Mouse (Mus musculus) intestine, embryonic 14.5 days (tissue): ENCODE results near the gene Yod1. TPM values are rescaled to one million over a fixed set of nuclear protein-coding genes. Genes with fewer than 3 reads are reported as not detected.

Experiments used
- ATAC-seq: fragments of 200-750 bp; cut with Nextera tagmentation; replicated peaks from 2 replicates; pipeline ENCODE4 v1.8.0; 2017; ENCODE audit warnings: low read depth, moderate number of reproducible peaks, moderate TSS enrichment, moderate library complexity; ENCODE audit not compliant: low FRiP score, low TSS enrichment
- DNase-seq: peaks from one replicate; pipeline ENCODE4 v3.0.0-alpha.2; 2018; ENCODE audit warnings: low spot score
- H3K27ac ChIP-seq: fragments of 300-500 bp; sonication (generic); 2 replicates; pipeline ENCODE4 v1.5.1; 2014; ENCODE audit warnings: low read depth, mild to moderate bottlenecking, control low read depth
- H3K27me3 ChIP-seq: fragments of 300-500 bp; sonication (generic); replicated peaks from 2 replicates; pipeline ENCODE4 v1.6.1; 2014; ENCODE audit warnings: low read length, control low read depth; ENCODE audit not compliant: control insufficient read depth, insufficient read depth
- H3K36me3 ChIP-seq: fragments of 300-500 bp; sonication (generic); 2 replicates; pipeline ENCODE4 v1.6.1; 2014; ENCODE audit warnings: low read length, control low read depth; ENCODE audit not compliant: control insufficient read depth, insufficient read depth
- H3K4me1 ChIP-seq: fragments of 300-500 bp; sonication (generic); replicated peaks from 2 replicates; pipeline ENCODE4 v1.6.1; 2014; ENCODE audit warnings: low read length, control low read depth, mixed read lengths; ENCODE audit not compliant: control insufficient read depth, insufficient read depth
- H3K4me2 ChIP-seq: fragments of 300-500 bp; sonication (generic); 2 replicates; pipeline ENCODE4 v1.6.1; 2014; ENCODE audit warnings: low read length
- H3K4me3 ChIP-seq: fragments of 300-500 bp; sonication (generic); 2 replicates; pipeline ENCODE4 v1.5.1; 2014; ENCODE audit warnings: low read depth, low read length, control low read depth, mixed read lengths
- H3K9ac ChIP-seq: fragments of 300-500 bp; sonication (generic); 2 replicates; pipeline ENCODE4 v1.6.1; 2014; ENCODE audit warnings: mild to moderate bottlenecking, low read length
- H3K9me3 ChIP-seq: fragments of 300-500 bp; sonication (generic); 2 replicates; pipeline ENCODE4 v1.6.1; 2016; ENCODE audit warnings: low read length, control low read depth; ENCODE audit not compliant: control insufficient read depth
- WGBS: fragments of 180-500 bp; shearing (Covaris S2); extraction: QIAGEN DNeasy Blood & Tissue Kit; methylation state at CpG from one replicate; pipeline ENCODE4 v1.1.7; 2014; 5-methylcytosine and 5-hydroxymethylcytosine counted together
- polyA plus RNA-seq: library from polyadenylated mRNA; unstranded; fragments of >200 nt; fragmentation: Nextera tagmentation; extraction: Ambion mirVana; gene quantifications from 2 replicates; pipeline ENCODE4 v1.2.1, GENCODE M21; 2014

Yod1 gene
- polyA plus RNA-seq = 7.5 and 8.1 TPM in 2 replicates

GRCm38 (mm10) chr1:130717291-130717871 lies at the start of gene Yod1:
TSS of gene Yod1 (plus strand) at chr1:130717327.
- DNase-seq = peak; percentile 96
- Histone ChIP-seq H3K4me3 (peak within 1 kb of the TSS; percentile 77), H3K4me2 (peak within 1 kb of the TSS; percentile 72), H3K4me1 (peaks cover 3% of the 10 kb centered on the region), H3K36me3 (peaks cover 8% of the 10 kb centered on the region; the same call in 1 of the 2 replicates), H3K27ac (peak within 1 kb of the TSS; percentile 39), H3K9ac (peak within 1 kb of the TSS; percentile 93), H3K9me3 (no peaks in the 10 kb centered on the region), H3K27me3 (no peaks in the 10 kb centered on the region)
- peak; percentile 78 for ATAC-seq
- WGBS = under 1% methylated on average over 54 of the region's 54 CpGs

GRCm38 (mm10) chr1:130678551-130678950 lies 38.6 kb upstream of the Yod1 start:
- DNase-seq (no peak), ATAC-seq (no peak)
- Histone ChIP-seq H3K27me3 (no peaks in the 10 kb centered on the region), H3K27ac (no peak overlapping the region), H3K9ac (no peak overlapping the region), H3K9me3 (no peaks in the 10 kb centered on the region), H3K4me2 (no peak overlapping the region), H3K36me3 (no peaks in the 10 kb centered on the region), H3K4me1 (no peaks in the 10 kb centered on the region), H3K4me3 (no peak overlapping the region)
- WGBS = 87% methylated on average over 2 of the region's 2 CpGs

GRCm38 (mm10) chr1:130681075-130681474 lies 36.1 kb upstream of the Yod1 start:
- Histone ChIP-seq H3K4me2 (no peak overlapping the region), H3K4me3 (no peak overlapping the region), H3K27me3 (no peaks in the 10 kb centered on the region), H3K9me3 (no peaks in the 10 kb centered on the region), H3K9ac (no peak overlapping the region), H3K4me1 (no peaks in the 10 kb centered on the region), H3K27ac (no peak overlapping the region; the same call in 1 of the 2 replicates), H3K36me3 (no peaks in the 10 kb centered on the region)
- 40% methylated on average over 2 of the region's 2 CpGs for WGBS
- ATAC-seq (peak; percentile 75), DNase-seq (no peak)

DNA sequence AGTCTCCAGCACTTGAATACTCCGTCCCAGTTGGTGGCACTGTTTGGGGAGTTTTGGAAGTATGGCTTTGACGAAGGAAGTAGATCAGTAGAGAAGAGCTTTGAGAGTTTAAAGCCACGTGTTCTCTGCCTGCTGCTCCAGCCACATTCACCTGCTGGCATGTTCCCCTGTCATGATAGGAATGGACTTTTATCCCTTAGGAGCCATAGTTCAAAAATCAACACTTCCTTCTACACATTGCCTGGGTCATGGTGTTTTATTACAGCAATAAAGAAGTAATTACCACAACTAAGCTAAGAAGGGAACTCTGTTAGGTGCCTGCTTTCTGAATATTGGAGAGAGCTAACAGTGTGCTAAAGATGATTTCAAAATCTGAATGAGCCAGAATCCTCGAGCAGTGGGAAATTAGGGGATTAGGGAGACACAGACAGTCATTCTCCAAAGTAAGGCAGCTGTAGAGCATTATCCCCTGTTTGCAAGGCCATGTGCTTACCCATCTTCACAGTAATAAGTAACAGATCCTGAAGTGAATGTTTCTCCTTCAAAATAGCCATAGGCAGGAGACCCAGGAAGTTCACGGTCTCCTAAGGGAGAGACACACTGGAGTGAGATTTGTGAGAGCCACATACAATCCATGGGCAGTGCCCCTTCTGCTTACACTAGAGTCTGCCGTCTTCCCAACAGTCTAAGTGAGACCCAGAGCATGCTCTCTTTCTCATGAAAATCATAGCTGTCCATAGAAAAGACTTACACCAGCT lies 35.3 kb upstream of the Yod1 start:
- Histone ChIP-seq H3K27ac (peak overlapping the region; percentile 18; the same call in 1 of the 2 replicates), H3K9me3 (no peaks in the 10 kb centered on the region), H3K9ac (no peak overlapping the region), H3K4me2 (no peak overlapping the region), H3K27me3 (no peaks in the 10 kb centered on the region), H3K4me1 (no peaks in the 10 kb centered on the region), H3K36me3 (no peaks in the 10 kb centered on the region), H3K4me3 (no peak overlapping the region)
- peak; percentile 55 for DNase-seq
- 57% methylated on average over 6 of the region's 6 CpGs for WGBS
- peak; percentile 75 for ATAC-seq

GRCm38 (mm10) chr1:130683905-130684304 lies 33.2 kb upstream of the Yod1 start:
- Histone ChIP-seq H3K4me1 (no peaks in the 10 kb centered on the region), H3K27ac (no peak overlapping the region), H3K9me3 (no peaks in the 10 kb centered on the region), H3K4me3 (no peak overlapping the region), H3K36me3 (no peaks in the 10 kb centered on the region), H3K27me3 (no peaks in the 10 kb centered on the region), H3K9ac (no peak overlapping the region), H3K4me2 (no peak overlapping the region)
- ATAC-seq (no peak), DNase-seq (no peak)
- 52% methylated on average over 1 of the region's 1 CpGs for WGBS

DNA sequence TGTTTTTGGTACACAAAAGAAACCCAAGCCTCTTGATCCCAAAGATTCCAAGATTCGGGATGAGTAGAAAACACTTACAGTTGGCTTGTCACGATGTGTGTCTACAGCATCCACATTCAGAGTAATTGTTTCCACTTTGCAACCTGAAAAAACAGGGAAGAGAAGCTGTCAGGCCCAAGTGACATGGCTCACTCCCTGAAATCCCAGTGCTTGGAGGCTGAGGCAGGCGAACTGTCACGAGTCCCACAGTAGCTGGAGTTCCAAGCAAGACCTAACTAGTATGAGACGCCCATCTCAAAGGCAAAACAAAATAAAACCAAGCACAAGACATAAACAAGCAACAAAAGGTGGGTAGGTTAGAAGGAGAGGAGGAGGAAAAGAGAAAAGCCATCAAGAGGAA lies 18.5 kb upstream of the Yod1 start:
- H3K4me2 ChIP-seq = no peak overlapping the region
- DNase-seq (no peak), ATAC-seq (no peak)
- no peaks in the 10 kb centered on the region for H3K9me3 ChIP-seq
- 89% methylated on average over 5 of the region's 5 CpGs for WGBS
- no peak overlapping the region for H3K4me3 ChIP-seq
- H3K27ac ChIP-seq = no peak overlapping the region
- H3K36me3 ChIP-seq = peaks cover 63% of the 10 kb centered on the region
- H3K4me1 ChIP-seq = no peaks in the 10 kb centered on the region
- H3K9ac ChIP-seq = no peak overlapping the region
- H3K27me3 ChIP-seq = no peaks in the 10 kb centered on the region

GRCm38 (mm10) chr1:130699937-130700633 lies 17.0 kb upstream of the Yod1 start:
- no peaks in the 10 kb centered on the region for H3K9me3 ChIP-seq
- 90% methylated on average over 10 of the region's 10 CpGs for WGBS
- peaks cover 68% of the 10 kb centered on the region for H3K36me3 ChIP-seq
- no peaks in the 10 kb centered on the region for H3K4me1 ChIP-seq
- H3K4me3 ChIP-seq = no peak overlapping the region
- DNase-seq = no peak
- ATAC-seq = no peak
- no peak overlapping the region for H3K4me2 ChIP-seq
- H3K27ac ChIP-seq = no peak overlapping the region
- H3K9ac ChIP-seq = no peak overlapping the region
- no peaks in the 10 kb centered on the region for H3K27me3 ChIP-seq

- Histone ChIP-seq H3K9ac (no peak overlapping the region), H3K27me3 (no peaks in the 10 kb centered on the region), H3K27ac (no peak overlapping the region), H3K9me3 (no peaks in the 10 kb centered on the region), H3K36me3 (peaks cover 72% of the 10 kb centered on the region), H3K4me1 (no peaks in the 10 kb centered on the region), H3K4me3 (no peak overlapping the region), H3K4me2 (no peak overlapping the region)
- no peak for ATAC-seq
- no peak for DNase-seq
- WGBS = 92% methylated on average over 11 of the region's 11 CpGs
Measured at GRCm38 (mm10) chr1:130701976-130702375, 15.2 kb upstream of the Yod1 start.
